Mouse (Mus musculus) thymus, postnatal 14 days (tissue): Measurements from ENCODE around the gene Epyc.

Experiments used
- DNase-seq: peaks from one replicate; pipeline ENCODE4 v3.0.0; 2021

Epyc gene

DNA sequence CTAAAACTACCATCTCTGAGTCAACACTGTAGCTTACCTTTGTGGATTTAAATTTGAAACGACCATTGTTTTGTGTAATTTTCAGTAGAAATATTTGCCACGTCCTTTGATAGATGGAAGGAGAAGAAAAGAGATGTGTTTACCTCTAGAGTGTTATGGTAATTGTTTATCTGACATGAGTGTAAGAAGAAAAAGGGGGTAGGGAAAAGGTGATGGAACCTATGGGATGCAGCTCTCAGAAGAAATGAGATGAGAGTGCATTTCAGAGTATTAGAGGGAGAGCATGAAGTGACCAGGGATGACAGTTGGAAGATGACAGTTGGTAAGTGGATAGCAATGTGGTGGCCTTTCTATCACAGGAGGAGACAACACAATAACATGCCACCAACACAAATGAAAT, at the start of gene Epyc:
Gene Epyc (plus strand): TSS at position 301 of the 400 bp plus-strand sequence.
- DNase-seq, result no peak

DNA sequence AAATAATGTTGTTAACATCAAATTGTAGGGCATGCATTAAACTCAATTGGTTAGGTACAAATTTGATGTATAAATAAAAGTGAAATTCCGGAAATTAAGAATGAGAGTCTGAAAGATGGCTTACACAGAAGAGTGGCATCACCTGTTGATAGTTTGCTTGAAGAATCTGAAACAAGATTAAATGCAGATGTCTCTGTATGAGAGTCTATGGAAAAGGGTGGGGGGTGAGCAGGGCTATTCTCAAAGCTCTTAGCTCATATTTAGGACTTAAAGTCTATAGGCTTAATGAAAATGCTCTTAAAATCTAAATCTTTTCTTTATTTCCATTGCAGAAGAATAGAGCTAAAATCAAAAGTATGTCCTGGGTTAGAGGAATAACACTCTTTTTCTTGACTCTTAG, 48.2 kb upstream of the Epyc start:
- no peak for DNase-seq

DNA sequence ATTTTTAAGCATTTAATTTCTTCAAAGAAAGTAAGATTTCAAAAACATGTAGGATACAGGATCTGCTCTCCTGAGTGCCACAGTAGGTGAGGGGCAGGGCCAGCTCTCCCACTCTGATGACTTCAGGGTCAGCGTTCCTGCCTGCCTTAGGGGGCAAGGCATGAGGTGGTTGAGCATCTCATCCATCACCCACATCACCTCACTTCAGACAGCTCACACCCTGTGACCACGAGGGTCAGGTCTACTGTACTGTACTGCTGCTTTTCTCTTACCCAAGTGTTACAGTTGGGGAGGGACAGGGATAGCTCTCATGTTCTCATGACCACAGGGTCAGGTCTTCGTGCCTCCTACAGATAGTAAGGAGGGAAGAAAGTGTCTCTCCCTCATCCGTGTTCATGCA, 42.1 kb upstream of the Epyc start:
- DNase-seq, result no peak

DNA sequence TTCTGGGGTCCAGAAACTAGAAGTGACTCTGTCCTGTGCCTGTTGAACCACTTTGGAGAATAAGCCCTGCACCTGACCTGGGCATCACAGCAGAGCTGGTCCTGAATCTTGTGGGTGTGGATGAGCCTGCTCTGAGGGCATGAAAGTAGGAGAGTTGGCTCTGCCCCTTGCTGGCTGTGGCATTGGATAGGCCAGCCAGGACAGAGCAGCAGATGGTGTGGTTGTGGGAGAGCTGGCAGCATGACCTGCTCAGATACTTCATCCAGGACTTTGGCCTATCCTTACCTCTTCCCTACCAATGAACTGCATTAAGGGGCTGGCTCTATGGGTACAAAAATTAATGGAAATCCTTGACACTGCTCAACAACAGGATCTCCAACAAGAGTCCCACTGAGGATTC, 40.6 kb upstream of the Epyc start:
- no peak for DNase-seq

DNA sequence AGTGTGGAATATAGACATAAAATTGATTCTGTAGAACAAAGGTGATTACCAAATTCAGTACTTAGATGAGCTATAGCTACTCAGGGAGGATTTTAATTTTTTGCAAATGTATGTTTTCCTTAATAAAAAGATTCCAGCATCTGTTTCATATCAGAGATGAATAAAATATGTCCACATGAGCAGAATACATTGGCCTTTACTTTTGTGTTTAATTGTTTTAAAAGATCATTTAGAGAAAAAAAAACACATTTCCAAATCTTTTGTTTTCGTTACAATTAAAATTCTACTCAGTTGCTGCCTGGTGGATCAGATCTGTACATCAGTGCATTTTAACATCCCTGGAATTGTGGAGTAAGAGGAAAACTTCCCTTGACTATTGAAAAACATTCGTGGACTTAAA, 37.3 kb upstream of the Epyc start, which contains the start of gene Kera:
Gene Kera (plus strand): TSS at position 301 of the 400 bp plus-strand sequence.
- DNase-seq, result no peak

DNA sequence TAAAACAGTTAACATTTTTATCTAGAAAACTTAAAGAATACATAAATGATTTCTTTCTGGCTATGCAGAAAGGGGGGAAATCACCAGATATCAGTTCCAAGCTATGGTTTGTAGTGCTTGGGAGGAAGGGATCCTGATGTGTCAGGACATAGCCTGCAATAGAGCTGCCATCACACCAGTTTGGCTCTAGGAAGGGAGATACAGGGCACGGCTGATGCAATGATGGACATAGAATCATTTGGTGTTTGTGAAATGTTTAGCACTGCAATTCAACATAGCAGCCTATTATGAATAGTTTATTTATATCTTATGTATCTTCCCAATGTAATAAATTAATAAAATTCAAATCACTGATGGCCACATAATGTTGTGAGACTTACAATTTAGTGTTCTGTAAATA, 21.5 kb upstream of the Epyc start:
- DNase-seq, result no peak

DNA sequence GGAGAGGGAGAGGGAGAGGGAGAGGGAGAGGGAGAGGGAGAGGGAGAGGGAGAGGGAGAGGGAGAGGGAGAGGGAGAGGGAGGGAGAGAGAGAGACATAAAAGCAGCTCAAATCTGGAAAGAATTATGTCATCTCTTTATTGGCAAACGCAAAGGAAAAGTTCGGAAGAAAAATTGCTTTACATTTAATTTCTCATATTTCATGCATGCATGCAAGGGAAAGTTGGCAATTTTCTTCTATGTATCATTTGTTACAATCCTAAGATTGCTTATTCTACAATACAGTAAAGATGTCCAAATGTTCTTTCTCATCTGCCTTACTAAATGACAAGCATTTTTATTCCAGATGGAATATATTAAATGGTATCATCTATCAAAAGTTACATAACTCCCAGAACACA, 19.5 kb upstream of the Epyc start:
- no peak for DNase-seq

DNA sequence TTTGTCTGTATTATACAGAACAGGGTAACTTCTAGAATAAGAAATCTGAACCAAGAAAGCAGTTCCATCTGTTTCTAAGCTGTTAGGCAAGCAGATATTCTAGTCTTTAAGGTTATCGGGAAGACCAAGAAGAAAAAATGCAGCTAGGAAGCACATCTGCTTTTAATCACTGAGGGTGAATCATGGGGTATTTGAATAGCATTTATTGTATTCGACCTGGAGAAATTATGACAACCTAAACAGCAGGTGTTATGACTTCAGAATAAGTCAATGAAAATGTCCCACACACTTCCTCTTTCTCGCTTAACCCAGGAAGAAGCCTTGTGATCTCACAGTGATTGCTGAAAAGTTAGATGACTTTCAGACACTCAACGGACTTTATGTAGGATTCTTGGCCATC, 18.8 kb upstream of the Epyc start:
- DNase-seq, result no peak

DNA sequence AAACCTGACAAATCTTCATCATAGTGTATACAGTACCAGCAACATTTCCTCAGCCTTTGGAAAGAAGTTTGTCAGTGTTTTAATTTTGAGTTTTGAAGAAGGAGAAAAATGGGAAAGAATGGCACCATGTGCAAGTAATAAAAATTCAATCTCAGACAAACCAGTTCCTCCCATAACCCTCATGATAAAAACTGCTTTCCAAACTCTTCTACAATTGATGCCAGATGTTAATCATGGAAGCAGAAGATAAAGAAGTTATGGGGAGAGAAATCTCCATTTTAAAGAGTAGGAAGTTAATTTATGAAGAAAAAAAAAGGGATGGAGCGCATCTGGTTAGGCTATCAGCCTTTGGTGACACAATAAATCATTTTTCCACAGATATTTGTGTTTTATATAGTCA, 17.3 kb upstream of the Epyc start:
- DNase-seq, result no peak

DNA sequence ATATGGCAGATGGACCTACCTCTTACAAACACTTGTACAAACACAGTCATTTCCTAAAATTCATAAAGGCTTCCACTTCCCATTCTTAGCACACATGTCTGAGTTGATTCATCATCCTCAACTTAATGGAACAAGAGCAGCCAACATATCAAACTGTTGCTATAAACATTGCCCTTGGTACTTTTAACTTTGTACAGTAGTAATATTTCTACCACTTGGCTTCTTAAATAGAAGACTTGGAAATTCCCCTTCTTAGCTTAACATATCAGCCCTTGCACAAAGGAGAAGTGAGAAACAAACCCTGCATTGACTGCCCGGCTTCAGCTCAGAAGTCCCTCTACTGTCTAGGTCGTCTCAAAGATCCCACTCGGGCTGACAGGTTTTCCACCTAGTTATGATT, 12.8 kb upstream of the Epyc start:
- no peak for DNase-seq

DNA sequence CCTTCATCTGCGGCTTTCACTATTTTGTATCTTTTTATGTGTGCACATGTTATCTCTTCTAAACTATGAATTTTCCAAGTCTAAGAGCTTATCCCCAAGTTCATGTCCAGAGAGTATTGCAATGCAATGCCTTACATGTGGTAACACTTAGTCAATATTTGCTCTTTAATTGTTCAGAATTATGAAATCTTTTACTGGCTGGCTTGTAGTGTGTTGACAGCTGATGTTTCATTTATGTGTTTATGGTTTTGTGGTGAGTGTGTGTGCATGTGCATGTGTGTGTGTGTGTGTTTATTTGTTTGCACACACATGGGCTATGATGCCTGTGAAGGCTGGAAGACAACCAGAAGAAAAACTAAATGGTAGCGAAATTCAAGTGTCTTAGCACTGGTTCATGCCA, 1.9 kb upstream of the Epyc start:
- no peak for DNase-seq

DNA sequence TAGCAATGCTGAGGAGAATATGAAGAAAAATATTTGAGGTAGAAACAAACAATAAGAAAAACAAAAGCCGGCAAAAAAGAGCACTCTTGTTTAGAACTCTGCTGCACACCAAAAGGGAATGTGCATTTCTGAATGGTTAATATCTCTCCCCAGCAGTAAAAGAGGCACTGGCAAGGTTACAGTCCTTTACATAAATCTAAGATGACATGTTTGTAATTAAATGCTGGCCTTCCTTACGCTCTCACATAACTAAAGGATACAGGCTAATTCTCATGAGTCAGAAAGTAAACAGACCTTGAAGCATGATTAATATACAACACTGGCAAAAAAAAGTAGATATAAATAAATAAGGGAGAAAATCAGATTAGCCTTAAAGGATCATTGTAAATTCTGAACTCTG, 6.5 kb downstream of the Epyc start:
- no peak for DNase-seq

DNA sequence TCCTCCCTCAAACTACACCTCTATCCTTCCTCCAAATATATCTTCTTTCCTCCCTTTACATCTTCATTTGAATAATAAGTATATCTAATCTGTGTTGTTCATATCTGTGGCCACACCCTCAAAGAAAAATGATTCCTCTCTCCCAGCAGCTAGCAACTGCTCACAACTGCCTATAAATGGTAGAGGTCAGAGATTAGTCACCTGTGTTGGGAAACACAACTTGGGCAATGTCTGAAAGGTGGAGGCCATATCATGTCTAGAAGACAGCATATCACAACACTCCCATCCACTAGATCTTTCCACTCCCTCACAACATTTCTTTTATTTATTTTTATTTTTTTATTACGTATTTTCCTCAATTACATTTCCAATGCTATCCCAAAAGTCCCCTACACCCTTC, 15.6 kb downstream of the Epyc start:
- DNase-seq, result no peak

DNA sequence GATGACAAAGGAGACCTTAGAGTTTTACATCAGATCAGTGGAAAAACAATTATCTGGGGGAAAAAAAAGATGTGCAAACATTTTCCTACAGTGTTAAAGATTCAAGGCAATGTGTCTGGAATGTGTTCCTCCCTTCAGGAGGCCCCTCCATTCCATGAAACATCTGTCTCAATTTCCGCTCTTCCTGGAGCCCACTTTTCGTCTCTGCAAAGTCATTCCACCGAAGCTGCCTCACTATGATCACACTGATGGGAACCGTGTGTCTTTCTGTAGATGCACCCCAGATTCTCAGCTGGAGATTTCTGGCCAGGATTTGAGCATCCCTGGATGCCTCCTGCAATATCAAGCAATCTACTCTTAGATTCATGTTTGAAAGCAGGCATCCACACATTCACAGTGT, 24.8 kb downstream of the Epyc start:
- DNase-seq, result no peak

DNA sequence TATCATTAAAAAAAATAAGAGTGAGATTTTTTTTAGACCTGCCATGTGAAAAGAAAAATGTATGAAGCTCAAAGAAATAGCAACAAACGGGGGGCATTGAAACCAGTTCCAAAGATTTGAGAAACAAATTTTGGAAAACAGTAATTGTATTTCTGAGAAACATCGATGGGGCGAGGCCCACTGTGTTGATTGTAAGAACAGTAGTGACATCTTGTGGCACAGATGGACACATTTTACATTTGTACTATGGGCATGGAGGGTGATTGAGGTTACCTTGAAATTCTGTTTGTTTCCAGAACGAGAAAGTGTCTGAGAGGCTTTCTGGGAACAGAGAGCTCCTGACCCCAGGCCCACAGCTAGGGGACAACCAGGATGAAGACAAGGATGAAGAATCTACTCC, 26.3 kb downstream of the Epyc start:
- no peak for DNase-seq

DNA sequence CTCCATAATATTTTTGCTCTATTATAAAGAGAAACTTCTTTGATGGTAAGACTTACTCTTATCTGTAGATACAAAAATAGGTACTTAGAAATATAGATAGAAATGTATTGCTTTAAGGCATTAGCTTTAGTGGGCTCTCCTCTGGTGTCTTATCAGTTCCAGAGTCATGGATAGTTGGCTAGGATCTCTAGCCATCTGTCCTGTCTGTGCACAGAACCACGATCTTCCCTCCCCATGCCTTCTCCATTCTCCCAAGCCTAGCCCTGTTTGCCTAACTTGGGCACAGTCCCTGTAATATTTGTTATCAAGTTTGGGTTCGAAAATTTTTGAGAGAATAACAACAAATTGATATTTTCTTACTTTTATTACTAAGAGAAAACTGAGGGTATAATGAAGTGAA, 29.4 kb downstream of the Epyc start:
- no peak for DNase-seq

DNA sequence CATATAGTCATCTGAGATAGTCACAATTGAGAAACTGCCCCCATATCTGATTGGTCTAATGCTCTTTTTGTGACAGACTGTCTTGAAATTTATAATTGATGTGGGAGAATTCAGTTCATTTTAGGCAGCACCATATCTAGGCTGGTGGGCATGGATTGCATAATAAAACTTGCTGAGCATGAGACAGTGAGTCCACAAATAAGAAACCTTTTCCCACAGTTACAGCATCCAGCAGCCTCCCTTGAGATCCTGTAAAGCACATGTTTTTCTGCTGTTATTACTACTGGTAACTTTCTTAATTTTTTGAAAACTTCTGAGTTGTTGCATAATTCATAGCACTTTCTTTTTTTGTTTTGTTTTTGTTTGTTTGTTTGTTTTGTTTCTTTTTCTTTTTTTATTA, 39.1 kb downstream of the Epyc start:
- DNase-seq, result no peak

DNA sequence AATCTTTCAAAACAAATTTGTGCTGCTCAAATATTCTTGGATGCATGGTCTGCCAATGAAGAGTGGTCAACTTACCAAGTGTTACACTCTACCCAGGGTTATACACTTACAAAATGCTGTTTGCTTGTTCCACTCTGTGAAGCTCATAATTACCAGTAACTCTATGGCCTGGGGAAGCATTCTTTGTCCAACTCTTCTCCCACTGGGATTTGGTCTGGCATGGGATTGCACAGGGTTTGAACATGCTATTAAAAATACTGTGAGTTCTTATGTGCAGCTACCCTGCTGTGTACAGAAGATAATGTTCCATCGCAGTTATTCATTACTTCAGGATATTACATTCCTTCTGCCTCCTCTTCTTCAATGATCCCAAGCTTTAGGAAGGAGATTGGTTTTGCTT, 43.3 kb downstream of the Epyc start:
- DNase-seq, result no peak

DNA sequence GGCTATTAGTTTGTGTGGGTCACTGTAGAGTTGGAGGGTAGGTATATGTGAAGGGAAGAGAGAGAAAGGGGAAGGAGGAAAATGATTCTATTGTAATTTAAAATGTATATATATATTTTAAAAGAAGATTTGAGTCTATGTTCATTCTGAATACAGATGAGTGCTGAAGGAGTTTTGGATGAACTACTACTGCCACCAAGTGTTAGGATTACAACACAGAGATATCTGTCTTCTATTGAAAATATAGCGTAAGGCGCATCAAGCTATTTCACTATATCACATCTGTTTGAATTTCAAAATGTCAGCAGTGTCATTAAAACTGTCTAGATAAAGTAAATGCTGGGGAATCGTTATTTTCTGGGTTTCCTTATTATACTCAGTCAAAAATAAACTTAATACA, 45.6 kb downstream of the Epyc start:
- DNase-seq, result no peak

DNA sequence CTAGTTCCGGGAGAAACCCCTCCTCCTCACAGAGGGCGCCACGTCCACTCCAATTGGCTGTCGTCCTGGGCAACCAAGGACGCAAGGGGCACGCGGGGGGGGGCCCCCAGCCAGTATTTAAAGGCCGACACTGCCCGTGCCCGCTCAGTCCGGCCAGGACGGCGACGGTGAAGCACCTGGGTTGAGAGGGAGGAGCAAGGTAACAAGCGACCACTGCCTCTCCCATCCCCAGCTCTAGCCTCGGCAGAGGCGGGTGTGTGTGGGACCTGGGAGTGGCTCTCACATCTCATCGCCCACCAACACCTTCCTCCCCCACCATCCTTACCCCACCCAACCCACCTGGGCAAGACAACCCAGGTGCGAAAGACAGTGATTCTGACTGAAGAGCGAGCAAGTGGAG, 49.0 kb downstream of the Epyc start, which contains the start of gene Ccer1:
Gene Ccer1 (plus strand): TSS at position 147 of the 400 bp plus-strand sequence.
- DNase-seq, result no peak

DNA sequence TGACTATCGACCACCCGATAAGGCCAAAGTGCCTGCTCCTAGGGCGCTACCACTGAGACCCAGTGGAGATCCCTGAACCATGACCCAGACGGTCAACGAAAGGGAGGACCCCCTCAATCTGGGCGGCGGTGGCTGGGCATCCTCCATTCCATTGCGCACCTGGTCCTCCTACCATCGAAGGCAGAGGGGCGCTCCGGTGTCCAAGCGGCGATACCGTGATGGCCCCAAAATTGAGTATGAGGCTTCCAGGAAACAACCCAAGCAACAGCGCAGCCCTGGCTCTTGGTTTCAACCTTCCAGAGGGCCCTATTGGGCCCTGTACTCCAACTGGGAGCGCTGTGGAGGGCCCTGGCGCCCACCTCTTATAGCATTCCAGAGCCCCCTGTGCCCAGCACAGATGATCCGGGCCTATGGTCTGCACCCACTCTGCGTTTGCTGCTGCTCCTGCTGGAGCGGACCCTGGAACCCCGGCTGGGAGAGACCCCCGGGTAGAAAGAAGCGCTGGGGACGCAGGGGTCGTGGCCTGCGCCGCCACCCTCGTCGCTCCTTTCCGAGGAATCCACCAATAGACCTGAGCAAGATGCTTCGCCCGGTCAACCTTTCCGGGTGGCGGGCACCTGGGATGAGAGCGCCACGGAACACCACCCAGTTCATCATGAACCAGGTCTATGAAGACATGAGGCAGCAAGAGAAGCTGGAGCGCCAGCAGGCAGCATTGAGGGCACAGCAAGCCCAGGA, 49.7 kb downstream of the Epyc start:
- no peak for DNase-seq

DNA sequence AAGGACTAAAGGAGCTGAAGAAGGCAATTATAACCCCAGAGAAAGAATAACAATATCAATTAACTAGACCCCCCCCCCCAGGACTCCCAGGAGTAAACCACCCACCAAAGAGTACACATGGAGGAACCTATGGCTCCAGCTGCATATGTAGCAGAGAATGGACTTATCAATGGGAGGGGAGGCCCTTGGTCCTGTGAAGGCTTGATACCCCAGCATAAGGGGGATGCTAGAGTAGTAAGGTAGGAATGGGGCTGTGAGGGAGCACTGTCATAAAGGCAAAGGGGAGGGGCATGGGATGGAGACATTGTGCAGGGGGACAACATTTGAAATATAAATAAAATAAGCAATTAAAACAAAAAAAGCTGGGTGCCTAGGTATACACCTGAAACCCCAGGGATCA, 58.5 kb downstream of the Epyc start:
- no peak for DNase-seq

DNA sequence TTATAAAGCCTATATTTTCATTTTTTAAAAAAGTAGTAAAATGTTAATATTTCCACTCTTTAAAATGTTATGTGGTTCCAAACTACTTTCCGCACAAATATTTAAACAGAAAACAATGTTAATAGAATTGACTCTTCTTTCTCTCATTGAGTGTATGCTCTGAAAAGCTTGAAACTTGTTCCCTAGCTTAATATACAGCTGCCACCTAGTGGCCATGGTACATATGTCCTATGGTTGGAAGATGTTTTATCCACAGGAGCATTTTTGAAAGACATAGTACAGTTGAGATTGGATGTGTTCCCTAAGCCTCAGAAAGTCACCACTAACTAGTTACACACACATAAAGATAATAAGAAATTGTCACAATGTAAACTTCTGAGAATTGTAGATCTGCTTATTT, 60.7 kb downstream of the Epyc start:
- DNase-seq, result peak; percentile 8

DNA sequence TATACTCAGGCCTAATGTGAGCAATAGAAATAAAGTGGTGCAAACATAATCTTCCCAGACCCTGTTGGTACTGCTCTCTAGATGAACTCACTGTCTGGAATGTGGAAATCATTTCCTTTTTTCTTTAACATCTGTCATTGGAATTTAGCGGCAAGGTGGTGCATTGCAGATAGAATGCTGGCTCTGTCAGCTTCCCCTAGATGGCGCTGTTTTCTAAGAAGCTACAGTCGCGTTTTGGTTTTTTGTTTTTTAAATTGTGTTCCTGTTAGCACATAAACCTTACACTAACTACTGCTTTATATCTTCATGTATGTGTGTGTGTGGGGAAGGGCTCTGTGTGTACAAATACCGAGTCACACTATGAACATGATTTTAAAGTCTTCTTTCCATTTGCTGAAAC, 68.8 kb downstream of the Epyc start:
- DNase-seq, result no peak

DNA sequence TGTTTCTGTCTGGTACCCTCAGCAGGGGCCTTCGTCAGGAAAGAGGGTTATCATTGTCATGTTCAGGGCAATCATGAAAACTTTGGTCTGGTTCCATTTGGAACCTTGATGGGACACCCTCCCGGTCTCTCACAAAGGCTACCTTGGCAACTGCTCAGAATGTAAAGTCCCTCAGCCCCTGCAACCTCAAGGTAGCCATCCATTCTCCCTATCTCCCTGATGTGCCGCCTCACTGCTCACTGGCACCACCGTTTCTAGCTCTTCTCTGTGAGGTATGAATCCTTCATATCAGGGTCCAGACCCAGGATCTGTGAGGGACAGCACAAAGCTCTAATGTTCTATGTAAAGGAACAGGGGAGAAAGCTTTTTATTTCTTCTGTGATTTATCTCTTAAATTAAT, 70.7 kb downstream of the Epyc start:
- DNase-seq, result no peak
